Mouse (Mus musculus) embryonic facial prominence, embryonic 14.5 days (tissue): ENCODE results near the gene Gm21964. TPM values are rescaled to one million over a fixed set of nuclear protein-coding genes. Genes with fewer than 3 reads are reported as not detected.

Experiments used
- ATAC-seq: fragments of 200-750 bp; cut with Nextera tagmentation; 2 replicates; pipeline ENCODE4 v1.8.0; 2017; ENCODE audit warnings: low read depth, moderate number of reproducible peaks, moderate TSS enrichment
- DNase-seq: peaks from one replicate; pipeline ENCODE4 v3.0.0-alpha.2; 2015; ENCODE audit warnings: low spot score
- H3K27ac ChIP-seq: fragments of 300-500 bp; sonication (generic); replicated peaks from 2 replicates; pipeline ENCODE4 v1.5.1; 2014; ENCODE audit warnings: low read depth, mild to moderate bottlenecking, low read length, moderate library complexity
- H3K27me3 ChIP-seq: fragments of 300-500 bp; sonication (generic); replicated peaks from 2 replicates; pipeline ENCODE4 v1.6.1; 2014; ENCODE audit warnings: low read length; ENCODE audit not compliant: control insufficient read depth, insufficient read depth
- H3K36me3 ChIP-seq: fragments of 300-500 bp; sonication (generic); 2 replicates; pipeline ENCODE4 v1.6.1; 2014; ENCODE audit warnings: low read length, mixed read lengths; ENCODE audit not compliant: control insufficient read depth, insufficient read depth
- H3K4me1 ChIP-seq: fragments of 300-500 bp; sonication (generic); 2 replicates; pipeline ENCODE4 v1.6.1; 2014; ENCODE audit warnings: antibody characterized with exemption, low read length; ENCODE audit not compliant: control insufficient read depth, insufficient read depth
- H3K4me2 ChIP-seq: fragments of 300-500 bp; sonication (generic); 2 replicates; pipeline ENCODE4 v1.6.1; 2014; ENCODE audit warnings: low read depth, mild to moderate bottlenecking, low read length, moderate library complexity, mixed read lengths
- H3K4me3 ChIP-seq: fragments of 300-500 bp; sonication (generic); 2 replicates; pipeline ENCODE4 v1.5.1; 2014; ENCODE audit warnings: low read depth, mild to moderate bottlenecking, low read length
- H3K9ac ChIP-seq: fragments of 300-500 bp; sonication (generic); 2 replicates; pipeline ENCODE4 v1.6.1; 2014; ENCODE audit warnings: low read depth, mild to moderate bottlenecking, low read length, moderate library complexity, mixed read lengths
- H3K9me3 ChIP-seq: fragments of 300-500 bp; sonication (generic); 2 replicates; pipeline ENCODE4 v1.6.1; 2016; ENCODE audit warnings: low read length; ENCODE audit not compliant: control insufficient read depth
- WGBS: fragments of 180-500 bp; shearing (Covaris S2); extraction: QIAGEN DNeasy Blood & Tissue Kit; methylation state at CpG from one replicate; pipeline ENCODE4 v1.1.7; 2014; 5-methylcytosine and 5-hydroxymethylcytosine counted together
- polyA plus RNA-seq: library from polyadenylated mRNA; unstranded; fragments of >200 nt; fragmentation: Nextera tagmentation; extraction: Ambion mirVana; gene quantifications from 2 replicates; pipeline ENCODE4 v1.2.1, GENCODE M21; 2014

Gene Gm21964
- polyA plus RNA-seq, 1 experiment from 2014 or later = not detected

DNA sequence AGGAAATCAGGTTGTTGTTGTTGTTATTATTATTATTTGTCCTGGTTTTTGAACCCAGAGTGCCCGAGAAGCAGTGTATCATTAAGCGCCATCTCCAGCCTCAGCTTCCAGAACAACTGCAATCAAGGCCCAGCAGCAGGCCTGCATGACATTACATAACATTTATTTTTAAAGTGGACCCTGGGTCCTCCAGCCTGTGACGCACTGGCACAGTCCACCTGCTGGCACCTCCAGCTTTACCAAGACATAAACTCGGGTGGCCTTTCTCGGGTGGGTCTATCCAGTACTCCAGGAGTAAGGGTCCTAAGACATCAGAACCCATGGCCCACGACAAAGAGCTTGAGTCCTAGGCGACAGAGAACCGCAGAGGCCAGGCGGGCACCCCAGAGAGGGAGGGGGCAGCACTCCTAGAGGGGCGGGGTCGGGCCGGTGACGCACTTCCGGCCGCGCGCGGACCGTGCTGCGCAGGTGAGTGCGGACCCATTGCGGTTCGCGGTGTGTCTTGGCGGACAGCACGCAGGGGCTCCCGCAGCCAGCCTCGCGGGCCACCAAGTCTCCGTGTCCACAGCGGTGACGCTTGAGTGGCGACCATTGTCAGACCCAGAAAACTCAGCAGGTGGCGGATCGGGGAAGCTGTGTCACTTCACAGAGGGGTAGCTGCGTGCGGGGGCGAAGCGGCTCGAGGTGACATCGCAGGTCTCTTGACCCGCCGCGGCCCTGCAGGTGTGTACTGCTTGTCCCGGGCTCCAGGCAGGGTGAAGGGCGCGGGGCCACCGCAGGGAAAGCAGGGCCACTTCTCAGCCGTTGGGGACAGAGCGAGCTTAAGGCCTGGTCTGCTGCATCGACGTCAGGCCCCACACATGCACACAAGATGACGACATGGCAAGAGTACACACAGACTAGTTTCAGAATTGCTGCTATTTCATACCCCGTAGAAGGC is 21.5 kb upstream of the Gm21964 start, which contains the start of gene Zfp612:
Gene Zfp612, plus strand, starts transcription at position 465 of the 940 bp plus-strand sequence.
- Histone ChIP-seq H3K4me2 (peak within 1 kb of the TSS; percentile 87), H3K9ac (peak within 1 kb of the TSS; percentile 70), H3K4me3 (peak within 1 kb of the TSS; percentile 71), H3K36me3 (peaks cover 5% of the 10 kb centered on the region; the same call in 1 of the 2 replicates), H3K4me1 (no peaks in the 10 kb centered on the region), H3K9me3 (no peaks in the 10 kb centered on the region), H3K27me3 (no peaks in the 10 kb centered on the region), H3K27ac (no peak within 1 kb of the TSS)
- DNase-seq (peak; percentile 54), ATAC-seq (peak; percentile 94)
- WGBS = 8% methylated on average over 41 of the region's 54 CpGs

DNA sequence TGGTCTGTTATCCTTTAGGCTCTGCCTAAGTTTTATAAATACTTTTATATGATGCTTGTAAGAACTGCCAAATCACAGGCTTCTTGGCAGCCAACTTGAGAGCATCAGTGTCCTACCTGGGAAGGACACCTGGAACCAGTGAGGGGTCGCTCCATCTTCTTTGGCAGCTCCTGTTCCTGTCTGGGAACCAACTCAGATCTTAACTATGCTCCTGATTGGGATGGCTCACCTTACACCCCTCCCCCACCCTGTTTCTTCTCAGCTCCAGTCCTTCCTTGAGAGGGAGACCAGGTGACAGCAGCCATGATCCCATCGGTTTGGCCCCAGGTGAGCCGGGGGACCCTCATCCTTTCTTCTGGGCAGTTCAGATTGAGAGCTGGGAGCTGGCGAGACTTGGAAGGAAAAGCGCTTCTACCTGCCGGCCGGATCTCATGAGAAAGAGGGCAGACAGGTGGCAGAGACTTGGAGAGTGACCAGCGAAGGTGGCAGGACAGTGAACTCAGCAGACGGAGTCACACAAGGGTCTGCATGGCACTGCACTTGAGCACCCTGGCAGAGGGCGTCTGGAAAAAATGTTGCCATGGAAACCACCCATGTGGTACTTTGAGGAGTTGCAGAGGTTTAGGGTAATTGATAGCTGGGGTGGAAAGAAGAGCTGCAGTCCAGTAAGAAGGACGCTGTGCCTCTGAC is 18.4 kb upstream of the Gm21964 start:
- no peaks in the 10 kb centered on the region for H3K4me1 ChIP-seq
- H3K36me3 ChIP-seq = peaks cover 32% of the 10 kb centered on the region
- no peaks in the 10 kb centered on the region for H3K27me3 ChIP-seq
- no peak overlapping the region for H3K4me3 ChIP-seq
- 75% methylated on average over 11 of the region's 11 CpGs for WGBS
- ATAC-seq (no peak), DNase-seq (no peak)
- no peak overlapping the region for H3K9ac ChIP-seq
- H3K4me2 ChIP-seq = no peak overlapping the region
- H3K9me3 ChIP-seq = no peaks in the 10 kb centered on the region
- H3K27ac ChIP-seq = no peak overlapping the region

DNA sequence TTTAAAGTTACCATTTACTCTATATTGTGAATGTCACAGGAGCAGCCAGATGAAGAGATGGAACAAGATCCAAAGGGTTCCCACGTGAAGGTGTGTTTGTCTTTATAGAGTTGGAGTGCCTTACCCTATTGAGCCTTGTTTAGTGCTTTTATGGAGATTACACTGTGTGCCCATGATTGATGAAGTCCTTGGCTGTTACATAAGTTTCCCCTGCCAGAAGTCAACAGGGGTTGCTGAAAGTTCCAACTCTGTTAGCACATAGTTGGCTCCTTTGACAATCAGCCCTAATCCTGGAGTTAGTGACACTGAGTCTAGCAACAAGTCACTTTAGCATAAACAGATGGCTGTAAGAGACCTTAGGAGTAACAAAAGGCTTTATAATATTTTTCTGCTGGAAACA is 9.1 kb upstream of the Gm21964 start:
- H3K4me2 ChIP-seq = no peak overlapping the region
- no peak overlapping the region for H3K27ac ChIP-seq
- DNase-seq (no peak), ATAC-seq (no peak)
- H3K27me3 ChIP-seq = no peaks in the 10 kb centered on the region
- H3K36me3 ChIP-seq = peaks cover 35% of the 10 kb centered on the region
- peaks cover 21% of the 10 kb centered on the region for H3K9me3 ChIP-seq
- no peaks in the 10 kb centered on the region for H3K4me1 ChIP-seq
- 36% methylated on average over 1 of the region's 1 CpGs for WGBS
- H3K9ac ChIP-seq = no peak overlapping the region
- H3K4me3 ChIP-seq = no peak overlapping the region

DNA sequence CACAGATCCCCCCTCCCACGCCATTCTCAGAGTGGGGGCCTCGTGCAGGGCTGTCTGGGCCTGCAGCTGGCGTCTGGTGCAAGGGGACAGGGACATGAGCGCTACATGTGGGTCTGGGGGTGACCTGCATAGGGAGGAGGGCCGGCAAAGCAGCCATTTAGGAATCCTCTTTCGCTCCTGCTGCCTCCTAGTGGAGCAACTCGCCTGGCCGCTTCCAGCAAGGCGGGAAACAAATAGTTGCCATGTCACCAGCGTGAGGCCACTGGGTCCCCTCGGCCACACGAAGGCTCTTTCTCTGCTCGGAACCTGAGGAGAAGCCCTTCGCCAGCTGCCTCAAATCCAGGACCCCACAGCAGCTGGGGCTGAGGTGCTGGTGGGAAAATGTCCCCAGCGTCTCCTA is 669 bp downstream of the Gm21964 start:
- Histone ChIP-seq H3K27ac (no peak overlapping the region), H3K4me3 (no peak overlapping the region), H3K36me3 (no peaks in the 10 kb centered on the region), H3K4me2 (no peak overlapping the region), H3K9ac (no peak overlapping the region), H3K27me3 (no peaks in the 10 kb centered on the region), H3K4me1 (no peaks in the 10 kb centered on the region), H3K9me3 (no peaks in the 10 kb centered on the region)
- WGBS = 85% methylated on average over 14 of the region's 15 CpGs
- no peak for ATAC-seq
- no peak for DNase-seq

DNA sequence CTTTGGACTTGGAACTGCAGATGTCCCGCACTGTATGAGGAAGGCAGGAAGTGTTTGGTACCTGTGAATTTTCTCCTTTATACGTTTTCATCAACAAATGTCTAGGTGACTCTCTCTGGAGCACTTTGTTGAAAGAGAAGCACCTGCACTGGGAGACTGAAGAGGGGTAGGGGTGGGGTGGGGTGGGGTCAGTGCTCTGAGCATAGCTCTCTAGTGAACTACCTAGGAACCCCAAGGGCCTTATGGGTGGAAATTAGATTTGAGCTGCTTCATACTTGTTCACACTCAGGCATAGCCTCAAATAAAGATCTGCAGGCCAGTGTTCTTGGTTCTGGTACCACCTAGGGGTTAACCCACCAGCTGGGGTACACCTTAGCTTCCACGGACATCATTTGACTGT is 1.6 kb downstream of the Gm21964 start, which contains the start of gene Gm17720:
Gene Gm17720, minus strand, starts transcription at position 101 of the 400 bp plus-strand sequence.
- H3K4me3 ChIP-seq = no peak within 1 kb of the TSS
- H3K4me1 ChIP-seq = no peaks in the 10 kb centered on the region
- no peaks in the 10 kb centered on the region for H3K27me3 ChIP-seq
- DNase-seq (no peak), ATAC-seq (no peak)
- no peak within 1 kb of the TSS for H3K9ac ChIP-seq
- H3K27ac ChIP-seq = no peak within 1 kb of the TSS
- H3K9me3 ChIP-seq = no peaks in the 10 kb centered on the region
- no peaks in the 10 kb centered on the region for H3K36me3 ChIP-seq
- no peak within 1 kb of the TSS for H3K4me2 ChIP-seq
- WGBS = 78% methylated on average over 3 of the region's 3 CpGs

DNA sequence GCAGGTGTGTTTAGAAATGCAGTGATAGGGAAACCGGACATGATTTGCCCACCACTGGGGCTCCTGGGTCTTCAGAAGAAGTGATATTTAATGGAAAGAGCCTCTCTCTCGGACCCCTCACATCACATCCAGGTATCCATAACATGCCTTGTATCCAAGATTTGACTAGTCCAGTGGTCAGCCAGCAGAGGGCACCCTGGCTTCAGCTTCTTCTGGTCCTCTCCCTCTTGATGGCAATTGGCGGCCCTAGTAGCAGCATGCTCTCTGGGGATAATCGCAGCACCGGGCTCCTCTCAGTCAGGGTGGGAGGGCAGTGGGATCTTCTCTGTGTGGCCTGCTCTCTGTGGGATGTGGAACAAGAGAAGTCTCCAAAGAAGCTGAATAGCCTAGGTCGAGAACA is 18.7 kb downstream of the Gm21964 start:
- no peak overlapping the region for H3K4me2 ChIP-seq
- H3K4me1 ChIP-seq = no peaks in the 10 kb centered on the region
- H3K9ac ChIP-seq = no peak overlapping the region
- no peaks in the 10 kb centered on the region for H3K27me3 ChIP-seq
- DNase-seq = no peak
- 41% methylated on average over 6 of the region's 6 CpGs for WGBS
- H3K36me3 ChIP-seq = no peaks in the 10 kb centered on the region
- H3K4me3 ChIP-seq = no peak overlapping the region
- H3K9me3 ChIP-seq = no peaks in the 10 kb centered on the region
- no peak overlapping the region for H3K27ac ChIP-seq
- no peak for ATAC-seq

DNA sequence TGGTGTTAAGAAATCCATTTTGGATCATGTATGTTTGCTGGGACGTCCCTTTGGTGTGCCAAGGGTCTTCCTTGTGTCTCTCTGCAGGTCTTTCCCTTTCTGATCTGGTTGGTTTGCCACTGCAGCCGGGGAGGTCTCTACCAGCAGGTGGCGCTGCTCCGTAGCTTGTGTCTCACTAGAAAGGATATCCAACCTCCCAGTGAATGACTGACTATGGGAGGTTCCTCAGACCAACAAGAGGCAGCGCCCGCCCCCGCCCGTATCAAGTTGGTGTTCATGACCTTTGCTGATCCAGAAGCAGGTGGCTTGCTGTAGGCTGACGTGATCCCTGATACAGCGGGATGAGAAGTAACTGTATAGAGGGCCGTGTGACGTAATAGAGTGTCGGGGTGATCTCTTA is 29.5 kb downstream of the Gm21964 start:
- Histone ChIP-seq H3K4me1 (no peaks in the 10 kb centered on the region), H3K4me3 (no peak overlapping the region), H3K9me3 (no peaks in the 10 kb centered on the region), H3K9ac (no peak overlapping the region), H3K27me3 (no peaks in the 10 kb centered on the region), H3K27ac (no peak overlapping the region), H3K36me3 (no peaks in the 10 kb centered on the region), H3K4me2 (no peak overlapping the region)
- ATAC-seq = peak; percentile 60; the same call in 1 of the 2 replicates
- 21% methylated on average over 13 of the region's 13 CpGs for WGBS
- peak; percentile 81 for DNase-seq

DNA sequence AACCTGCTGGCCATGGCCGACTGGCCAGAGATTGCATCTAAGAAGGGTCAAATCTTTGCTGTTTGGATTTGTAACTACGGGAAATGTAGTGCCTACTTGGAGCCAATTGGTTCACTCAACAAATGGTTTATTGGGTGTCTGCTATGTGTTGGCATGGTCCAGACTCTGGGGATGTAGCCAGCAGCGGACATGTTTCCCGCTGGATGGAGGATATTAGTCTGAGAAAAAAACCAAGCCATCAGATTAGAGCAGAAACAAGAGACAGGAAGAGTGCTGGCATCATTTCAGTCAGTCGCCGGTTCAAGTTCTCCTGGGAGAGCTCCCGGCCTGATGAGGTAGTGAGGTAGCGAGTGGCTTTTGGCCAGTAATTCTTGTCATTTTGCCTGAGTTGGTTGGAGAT is 33.2 kb downstream of the Gm21964 start:
- no peaks in the 10 kb centered on the region for H3K4me1 ChIP-seq
- ATAC-seq (no peak), DNase-seq (no peak)
- no peaks in the 10 kb centered on the region for H3K9me3 ChIP-seq
- H3K4me2 ChIP-seq = no peak overlapping the region
- H3K27ac ChIP-seq = no peak overlapping the region
- no peaks in the 10 kb centered on the region for H3K36me3 ChIP-seq
- 85% methylated on average over 8 of the region's 8 CpGs for WGBS
- H3K27me3 ChIP-seq = no peaks in the 10 kb centered on the region
- H3K9ac ChIP-seq = no peak overlapping the region
- H3K4me3 ChIP-seq = no peak overlapping the region
